Mouse (Mus musculus): ENCODE data around the gene Fam83e.
A peak's percentile ranks its signal among the peaks of the same experiment; 100 is the strongest.

The Fam83e gene

GRCm38 (mm10) chr7:45720413-45721233 is at the start of gene Fam83e:
TSS of gene Fam83e (plus strand) at chr7:45721212.
- TF ChIP-seq GATA4 (IDR thresholded peaks at IDR 0.05; ENCODE audit: insufficient replicate concordance, low read length): no peak

- no peak for TF ChIP-seq GATA4 (IDR thresholded peaks at IDR 0.05; ENCODE audit: insufficient replicate concordance, low read length)
Measured at GRCm38 (mm10) chr7:45677627-45678295, 43.3 kb upstream of the Fam83e start.

- no peak for TF ChIP-seq GATA4 (IDR thresholded peaks at IDR 0.05; ENCODE audit: insufficient replicate concordance, low read length)
Measured at GRCm38 (mm10) chr7:45678513-45678912, 42.5 kb upstream of the Fam83e start.

- TF ChIP-seq GATA4 (IDR thresholded peaks at IDR 0.05; ENCODE audit: insufficient replicate concordance, low read length): no peak
Measured at GRCm38 (mm10) chr7:45679966-45680621, 40.9 kb upstream of the Fam83e start.

GRCm38 (mm10) chr7:45681046-45681736 is 39.8 kb upstream of the Fam83e start:
- TF ChIP-seq GATA4 (IDR thresholded peaks at IDR 0.05; ENCODE audit: insufficient replicate concordance, low read length): no peak

GRCm38 (mm10) chr7:45682144-45683126 is 38.6 kb upstream of the Fam83e start:
- TF ChIP-seq GATA4 (IDR thresholded peaks at IDR 0.05; ENCODE audit: insufficient replicate concordance, low read length): no peak

- TF ChIP-seq GATA4 (IDR thresholded peaks at IDR 0.05; ENCODE audit: insufficient replicate concordance, low read length): no peak
Measured at GRCm38 (mm10) chr7:45683396-45684050, 37.5 kb upstream of the Fam83e start, which contains the start of gene Ntn5. TSS of gene Ntn5 (plus strand) at chr7:45684022.

- TF ChIP-seq GATA4 (IDR thresholded peaks at IDR 0.05; ENCODE audit: insufficient replicate concordance, low read length): no peak
Measured at GRCm38 (mm10) chr7:45685811-45686210, 35.2 kb upstream of the Fam83e start.

- TF ChIP-seq GATA4 (IDR thresholded peaks at IDR 0.05; ENCODE audit: insufficient replicate concordance, low read length): no peak
Measured at GRCm38 (mm10) chr7:45686841-45687240, 34.2 kb upstream of the Fam83e start.

GRCm38 (mm10) chr7:45689099-45689498 is 31.9 kb upstream of the Fam83e start:
- no peak for TF ChIP-seq GATA4 (IDR thresholded peaks at IDR 0.05; ENCODE audit: insufficient replicate concordance, low read length)

GRCm38 (mm10) chr7:45689800-45690199 is 31.2 kb upstream of the Fam83e start:
- no peak for TF ChIP-seq GATA4 (IDR thresholded peaks at IDR 0.05; ENCODE audit: insufficient replicate concordance, low read length)

GRCm38 (mm10) chr7:45692364-45692763 is 28.6 kb upstream of the Fam83e start:
- peak; percentile 78 for TF ChIP-seq GATA4 (IDR thresholded peaks at IDR 0.05; ENCODE audit: insufficient replicate concordance, low read length)

GRCm38 (mm10) chr7:45693921-45694591 is 27.0 kb upstream of the Fam83e start, which contains the start of gene Sec1:
TSS of gene Sec1 (minus strand) at chr7:45694402.
- no peak for TF ChIP-seq GATA4 (IDR thresholded peaks at IDR 0.05; ENCODE audit: insufficient replicate concordance, low read length)

Data from liver, adult (tissue).